Mouse (Mus musculus): ENCODE measurements at regions not wholly inside any gene's neighbourhood (a gene's known extent, or its start where the extent isn't known, plus 50 kb on each side); places are given as distances from the start of the nearest gene placed in this dataset.

DNA sequence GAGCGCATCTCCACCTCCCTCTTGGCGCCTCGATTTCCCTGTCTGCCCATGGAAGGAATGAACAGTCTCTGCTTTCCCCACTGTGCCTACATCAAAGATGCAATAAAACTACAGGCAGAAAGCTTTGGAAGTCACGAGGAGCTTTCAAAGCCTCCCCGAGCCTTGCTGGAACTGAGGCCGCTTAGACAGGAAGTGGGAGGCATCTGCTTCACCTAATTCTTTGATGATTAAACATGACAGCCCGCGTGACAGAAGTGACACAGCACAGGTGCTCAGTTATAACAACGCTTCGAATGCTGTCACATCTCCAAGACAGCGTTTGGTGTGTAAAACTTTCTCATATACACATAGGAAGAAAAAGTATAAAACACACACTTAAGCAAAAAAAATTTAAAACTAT, 85.7 kb downstream of the Asb1 start:
- no peak overlapping the region for H3K4me2 ChIP-seq (ENCODE audit: low read length)
- H3K27ac ChIP-seq (ENCODE audit: low read depth, low read length) = no peak overlapping the region
- no peaks in the 10 kb centered on the region for H3K9me3 ChIP-seq (replicated peaks; ENCODE audit: control insufficient read depth, low read length)
- no peaks in the 10 kb centered on the region for H3K4me1 ChIP-seq (ENCODE audit: control insufficient read depth, insufficient read depth, low read length)
- H3K36me3 ChIP-seq (ENCODE audit: control insufficient read depth, insufficient read depth, low read length) = no peaks in the 10 kb centered on the region
- WGBS = 86% methylated on average over 11 of the region's 11 CpGs
- no peaks in the 10 kb centered on the region for H3K27me3 ChIP-seq (replicated peaks; ENCODE audit: control insufficient read depth, insufficient read depth, low read length)
- no peak overlapping the region for H3K9ac ChIP-seq (ENCODE audit: low read length)
- no peak overlapping the region for H3K4me3 ChIP-seq (ENCODE audit: low read depth, low read length)
- ATAC-seq (no peak), DNase-seq (ENCODE audit: low spot score) (peak; percentile 4)

DNA sequence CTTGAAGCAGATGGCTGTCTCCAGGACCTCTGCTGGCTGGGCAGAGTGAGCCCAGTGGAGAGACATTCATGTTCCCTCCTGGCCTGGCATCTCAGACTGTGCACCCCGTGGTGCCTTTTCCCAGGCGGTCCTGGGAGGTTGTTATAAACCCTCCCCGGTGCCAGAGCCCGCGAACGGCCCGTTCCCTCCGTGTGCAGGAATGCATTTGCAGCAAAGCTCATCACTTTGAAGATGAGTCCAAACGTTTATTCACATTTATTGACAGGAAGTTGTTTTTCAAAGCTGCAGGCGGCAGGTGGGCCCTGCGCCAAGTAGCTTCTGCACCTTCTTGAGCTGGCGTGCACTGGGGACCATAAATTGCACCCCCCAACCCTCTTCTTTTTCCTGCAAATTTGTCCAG, 89.9 kb downstream of the Asb1 start:
- 55% methylated on average over 12 of the region's 12 CpGs for WGBS
- no peaks in the 10 kb centered on the region for H3K9me3 ChIP-seq (replicated peaks; ENCODE audit: control insufficient read depth, low read length)
- no peaks in the 10 kb centered on the region for H3K4me1 ChIP-seq (ENCODE audit: control insufficient read depth, insufficient read depth, low read length)
- no peak overlapping the region for H3K9ac ChIP-seq (ENCODE audit: low read length)
- no peak overlapping the region for H3K4me2 ChIP-seq (ENCODE audit: low read length)
- no peaks in the 10 kb centered on the region for H3K27me3 ChIP-seq (replicated peaks; ENCODE audit: control insufficient read depth, insufficient read depth, low read length)
- no peaks in the 10 kb centered on the region for H3K36me3 ChIP-seq (ENCODE audit: control insufficient read depth, insufficient read depth, low read length)
- H3K27ac ChIP-seq (ENCODE audit: low read depth, low read length) = no peak overlapping the region
- ATAC-seq (no peak), DNase-seq (ENCODE audit: low spot score) (no peak)
- H3K4me3 ChIP-seq (ENCODE audit: low read depth, low read length) = no peak overlapping the region

DNA sequence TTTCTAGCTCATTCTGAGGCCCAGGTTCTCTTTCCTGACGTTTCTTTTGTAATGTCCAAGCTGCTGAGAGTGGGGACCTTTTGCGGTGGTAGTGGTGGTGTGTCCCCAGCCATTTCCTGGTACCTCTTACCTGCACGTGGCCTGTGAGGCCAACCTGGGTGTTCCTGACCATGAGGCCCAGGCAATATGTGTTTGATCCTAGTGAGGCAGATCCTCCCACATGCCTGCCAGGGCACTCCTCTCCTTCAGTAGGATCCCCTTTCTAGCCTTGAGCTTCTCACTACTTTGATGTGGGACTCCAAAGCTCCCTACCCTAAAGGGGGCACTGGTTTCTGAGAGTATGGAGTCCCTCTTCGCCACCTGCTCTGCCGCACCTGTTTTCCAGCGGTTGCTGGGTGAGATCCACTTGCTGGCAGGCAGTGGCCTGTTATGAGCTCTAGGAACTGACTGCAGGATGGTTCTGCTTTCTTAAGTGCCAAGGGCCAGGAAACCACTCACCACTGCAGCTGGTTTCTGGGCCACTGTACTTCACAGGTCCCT, 90.6 kb downstream of the Asb1 start:
- Histone ChIP-seq H3K4me1 (ENCODE audit: control insufficient read depth, insufficient read depth, low read length) (no peaks in the 10 kb centered on the region), H3K4me2 (ENCODE audit: low read length) (no peak overlapping the region), H3K4me3 (ENCODE audit: low read depth, low read length) (no peak overlapping the region), H3K9ac (ENCODE audit: low read length) (no peak overlapping the region), H3K27me3 (replicated peaks; ENCODE audit: control insufficient read depth, insufficient read depth, low read length) (no peaks in the 10 kb centered on the region), H3K27ac (ENCODE audit: low read depth, low read length) (no peak overlapping the region), H3K9me3 (replicated peaks; ENCODE audit: control insufficient read depth, low read length) (no peaks in the 10 kb centered on the region), H3K36me3 (ENCODE audit: control insufficient read depth, insufficient read depth, low read length) (no peaks in the 10 kb centered on the region)
- ATAC-seq = no peak
- WGBS = 83% methylated on average over 6 of the region's 6 CpGs
- no peak for DNase-seq (ENCODE audit: low spot score)

DNA sequence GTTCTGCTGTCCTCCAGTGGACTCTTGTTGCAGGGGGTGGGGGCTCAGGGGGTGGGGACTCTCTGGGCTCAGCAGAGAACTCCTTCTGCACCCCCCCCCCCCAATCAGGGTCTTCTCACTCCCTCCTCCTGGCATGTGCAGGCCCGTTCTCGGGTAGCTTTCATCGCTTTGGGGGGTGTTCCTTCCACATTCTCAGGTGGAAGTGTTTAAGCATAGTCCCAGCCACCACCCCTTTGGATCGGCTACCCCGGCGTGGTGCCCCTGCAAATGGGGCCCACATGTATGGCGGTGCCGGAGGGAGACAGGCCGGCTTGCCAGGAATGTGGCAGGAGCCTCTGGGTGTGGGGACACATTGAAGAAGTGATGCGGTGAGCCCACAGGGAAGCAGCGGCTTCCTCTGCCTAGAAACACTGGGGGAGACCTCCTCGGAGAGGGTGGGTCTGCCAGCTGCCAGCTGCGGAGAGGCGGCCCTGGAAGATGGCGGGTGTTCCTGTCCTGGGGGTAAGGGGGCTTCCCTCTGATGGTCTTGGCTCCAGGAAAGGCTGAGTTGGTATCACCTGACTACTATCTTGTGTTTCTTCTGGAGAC, 92.7 kb downstream of the Asb1 start:
- Histone ChIP-seq H3K27me3 (replicated peaks; ENCODE audit: control insufficient read depth, insufficient read depth, low read length) (no peaks in the 10 kb centered on the region), H3K36me3 (ENCODE audit: control insufficient read depth, insufficient read depth, low read length) (no peaks in the 10 kb centered on the region), H3K27ac (ENCODE audit: low read depth, low read length) (no peak overlapping the region), H3K4me1 (ENCODE audit: control insufficient read depth, insufficient read depth, low read length) (no peaks in the 10 kb centered on the region), H3K9ac (ENCODE audit: low read length) (no peak overlapping the region), H3K4me3 (ENCODE audit: low read depth, low read length) (no peak overlapping the region), H3K4me2 (ENCODE audit: low read length) (no peak overlapping the region), H3K9me3 (replicated peaks; ENCODE audit: control insufficient read depth, low read length) (no peaks in the 10 kb centered on the region)
- ATAC-seq (no peak), DNase-seq (ENCODE audit: low spot score) (no peak)
- 92% methylated on average over 15 of the region's 15 CpGs for WGBS

DNA sequence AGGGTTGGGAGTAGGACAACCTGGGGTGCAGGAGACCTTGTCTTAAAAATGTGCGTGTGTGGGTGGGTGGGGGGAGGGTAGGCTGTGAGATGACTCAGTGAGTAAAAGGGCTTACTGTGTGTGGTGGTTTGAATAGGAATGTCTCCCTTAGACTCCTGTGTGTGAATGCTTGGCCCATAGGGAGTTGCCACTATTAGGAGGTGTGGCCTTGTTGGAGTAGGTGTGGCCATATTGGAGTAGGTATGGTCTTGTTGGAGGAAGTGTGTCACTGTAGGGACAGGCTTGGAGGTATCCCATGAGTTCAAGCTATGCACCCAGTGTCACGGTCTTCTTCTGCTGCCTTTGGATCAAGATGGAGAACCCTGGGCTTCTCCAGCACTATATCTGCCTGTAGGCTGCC, 96.2 kb downstream of the Asb1 start:
- no peak overlapping the region for H3K9ac ChIP-seq (ENCODE audit: low read length)
- H3K27ac ChIP-seq (ENCODE audit: low read depth, low read length) = no peak overlapping the region
- ATAC-seq (no peak), DNase-seq (ENCODE audit: low spot score) (no peak)
- WGBS = 85% methylated on average over 2 of the region's 2 CpGs
- no peaks in the 10 kb centered on the region for H3K4me1 ChIP-seq (ENCODE audit: control insufficient read depth, insufficient read depth, low read length)
- no peaks in the 10 kb centered on the region for H3K9me3 ChIP-seq (replicated peaks; ENCODE audit: control insufficient read depth, low read length)
- H3K4me2 ChIP-seq (ENCODE audit: low read length) = no peak overlapping the region
- no peaks in the 10 kb centered on the region for H3K36me3 ChIP-seq (ENCODE audit: control insufficient read depth, insufficient read depth, low read length)
- no peaks in the 10 kb centered on the region for H3K27me3 ChIP-seq (replicated peaks; ENCODE audit: control insufficient read depth, insufficient read depth, low read length)
- H3K4me3 ChIP-seq (ENCODE audit: low read depth, low read length) = no peak overlapping the region

DNA sequence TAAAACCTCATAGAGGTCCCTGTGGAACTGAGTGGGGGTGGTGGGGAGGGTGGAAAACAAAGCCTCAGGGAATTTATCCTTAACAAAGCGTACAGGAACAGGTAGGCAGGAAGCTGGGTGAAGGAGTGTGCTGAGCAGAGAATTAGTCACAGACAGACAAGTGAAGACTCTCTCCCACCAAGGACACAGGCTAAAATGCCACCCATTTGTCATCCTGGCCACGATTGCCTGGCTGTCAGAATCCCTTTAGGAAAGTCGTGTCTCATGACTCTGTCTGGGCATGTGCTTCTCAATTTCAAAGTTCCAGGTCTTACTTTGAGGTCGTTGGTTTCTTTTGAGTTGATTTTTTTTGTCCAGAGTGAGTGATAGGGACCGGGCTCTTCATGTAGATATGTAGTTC, 100.2 kb downstream of the Asb1 start:
- no peak for DNase-seq (ENCODE audit: low spot score)
- no peaks in the 10 kb centered on the region for H3K9me3 ChIP-seq (replicated peaks; ENCODE audit: control insufficient read depth, low read length)
- no peak overlapping the region for H3K27ac ChIP-seq (ENCODE audit: low read depth, low read length)
- 77% methylated on average over 5 of the region's 5 CpGs for WGBS
- no peak overlapping the region for H3K4me2 ChIP-seq (ENCODE audit: low read length)
- H3K9ac ChIP-seq (ENCODE audit: low read length) = no peak overlapping the region
- ATAC-seq = no peak
- H3K4me1 ChIP-seq (ENCODE audit: control insufficient read depth, insufficient read depth, low read length) = no peaks in the 10 kb centered on the region
- H3K36me3 ChIP-seq (ENCODE audit: control insufficient read depth, insufficient read depth, low read length) = no peaks in the 10 kb centered on the region
- no peaks in the 10 kb centered on the region for H3K27me3 ChIP-seq (replicated peaks; ENCODE audit: control insufficient read depth, insufficient read depth, low read length)
- H3K4me3 ChIP-seq (ENCODE audit: low read depth, low read length) = no peak overlapping the region

DNA sequence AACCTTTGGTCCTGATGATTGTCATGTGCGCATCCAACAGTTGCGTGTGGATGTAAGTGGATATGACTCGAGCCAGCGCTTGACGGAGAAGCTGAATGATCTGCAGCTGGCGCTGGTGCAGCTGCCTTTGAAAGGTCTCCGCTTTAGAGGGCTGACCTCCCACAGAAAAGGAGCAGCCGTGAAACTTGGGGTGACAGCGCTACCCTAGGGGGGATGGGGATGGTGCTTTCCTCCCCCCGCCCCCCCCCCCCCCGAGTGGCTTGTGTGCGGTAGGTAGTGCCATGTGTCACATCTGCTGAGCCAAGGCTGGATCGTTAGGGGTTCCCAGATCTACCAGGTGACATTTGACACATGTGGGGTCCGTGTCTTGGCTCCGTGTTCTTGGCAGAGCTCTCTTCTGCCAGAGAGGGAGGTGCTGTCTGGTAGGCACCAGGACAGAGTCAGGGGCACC, 118.7 kb downstream of the Asb1 start:
- no peak overlapping the region for H3K4me3 ChIP-seq (ENCODE audit: low read depth, low read length)
- no peaks in the 10 kb centered on the region for H3K4me1 ChIP-seq (ENCODE audit: control insufficient read depth, insufficient read depth, low read length)
- H3K36me3 ChIP-seq (ENCODE audit: control insufficient read depth, insufficient read depth, low read length) = no peaks in the 10 kb centered on the region
- no peak overlapping the region for H3K9ac ChIP-seq (ENCODE audit: low read length)
- no peak overlapping the region for H3K27ac ChIP-seq (ENCODE audit: low read depth, low read length)
- DNase-seq (ENCODE audit: low spot score) (no peak), ATAC-seq (no peak)
- H3K4me2 ChIP-seq (ENCODE audit: low read length) = no peak overlapping the region
- no peaks in the 10 kb centered on the region for H3K9me3 ChIP-seq (replicated peaks; ENCODE audit: control insufficient read depth, low read length)
- H3K27me3 ChIP-seq (replicated peaks; ENCODE audit: control insufficient read depth, insufficient read depth, low read length) = no peaks in the 10 kb centered on the region
- 91% methylated on average over 14 of the region's 15 CpGs for WGBS

DNA sequence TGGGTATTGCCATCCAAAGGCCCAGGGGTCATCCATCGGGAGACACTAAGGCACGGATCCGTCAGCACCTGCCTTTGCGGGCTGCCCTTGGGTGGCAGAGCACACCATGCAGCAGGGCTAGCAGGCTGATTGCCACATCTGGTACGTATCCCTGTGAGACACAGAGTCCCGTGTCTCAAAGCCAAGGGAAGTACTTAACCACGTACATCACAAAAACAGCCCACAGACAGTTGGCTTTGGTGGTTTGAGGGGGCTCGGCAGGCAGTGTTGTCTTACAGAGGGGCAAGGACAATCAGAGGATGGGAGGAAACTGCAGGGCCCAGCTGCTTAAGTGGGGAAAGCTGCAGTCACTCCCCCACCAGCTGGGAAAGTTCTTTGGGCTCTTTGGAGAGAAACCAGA, 119.1 kb downstream of the Asb1 start:
- Histone ChIP-seq H3K9ac (ENCODE audit: low read length) (no peak overlapping the region), H3K4me2 (ENCODE audit: low read length) (no peak overlapping the region), H3K27ac (ENCODE audit: low read depth, low read length) (no peak overlapping the region), H3K9me3 (replicated peaks; ENCODE audit: control insufficient read depth, low read length) (no peaks in the 10 kb centered on the region), H3K36me3 (ENCODE audit: control insufficient read depth, insufficient read depth, low read length) (no peaks in the 10 kb centered on the region), H3K4me1 (ENCODE audit: control insufficient read depth, insufficient read depth, low read length) (no peaks in the 10 kb centered on the region), H3K27me3 (replicated peaks; ENCODE audit: control insufficient read depth, insufficient read depth, low read length) (no peaks in the 10 kb centered on the region), H3K4me3 (ENCODE audit: low read depth, low read length) (no peak overlapping the region)
- WGBS = 88% methylated on average over 8 of the region's 8 CpGs
- no peak for DNase-seq (ENCODE audit: low spot score)
- ATAC-seq = no peak

DNA sequence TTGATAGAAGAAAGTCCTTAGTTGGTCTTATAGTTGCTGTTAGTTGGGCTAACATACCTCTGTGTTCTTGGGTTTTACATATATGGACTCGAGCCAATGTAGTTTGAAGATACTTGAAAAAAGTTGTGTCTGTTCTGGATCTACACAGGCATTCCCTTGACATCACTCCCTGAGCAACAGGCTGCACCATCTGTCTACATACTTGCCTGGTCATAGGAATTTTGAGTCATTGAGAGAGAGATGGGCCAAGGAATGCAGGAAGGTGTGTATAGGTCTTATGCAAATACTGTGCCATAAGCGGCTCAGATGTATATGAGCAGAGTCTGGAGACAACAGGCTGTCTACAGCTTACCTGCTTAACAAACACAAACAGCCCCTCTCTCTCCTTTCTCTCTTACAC, 122.9 kb downstream of the Asb1 start:
- DNase-seq (ENCODE audit: low spot score) (no peak), ATAC-seq (no peak)
- H3K36me3 ChIP-seq (ENCODE audit: control insufficient read depth, insufficient read depth, low read length) = no peaks in the 10 kb centered on the region
- no peaks in the 10 kb centered on the region for H3K4me1 ChIP-seq (ENCODE audit: control insufficient read depth, insufficient read depth, low read length)
- no peaks in the 10 kb centered on the region for H3K9me3 ChIP-seq (replicated peaks; ENCODE audit: control insufficient read depth, low read length)
- no peaks in the 10 kb centered on the region for H3K27me3 ChIP-seq (replicated peaks; ENCODE audit: control insufficient read depth, insufficient read depth, low read length)
- H3K27ac ChIP-seq (ENCODE audit: low read depth, low read length) = no peak overlapping the region
- no peak overlapping the region for H3K4me3 ChIP-seq (ENCODE audit: low read depth, low read length)
- H3K9ac ChIP-seq (ENCODE audit: low read length) = no peak overlapping the region
- H3K4me2 ChIP-seq (ENCODE audit: low read length) = no peak overlapping the region
- WGBS = 95% methylated on average over 2 of the region's 2 CpGs

All from forebrain, embryonic 14.5 days (tissue).